Mouse (Mus musculus) limb, embryonic 11.5 days (tissue): ENCODE results near the gene Cant1. TPM values are rescaled to one million over a fixed set of nuclear protein-coding genes. Genes with fewer than 3 reads are reported as not detected.

Experiments
- polyA plus RNA-seq: library from polyadenylated mRNA; unstranded; fragments of >200 nt; fragmentation: Nextera tagmentation; extraction: Ambion mirVana; gene quantifications from 2 replicates; pipeline ENCODE4 v1.2.1, GENCODE M21; 2014

The Cant1 gene
- polyA plus RNA-seq, 1 experiment from 2014 or later: 27.1 TPM

Other genes starting within 250 kb of the Cant1 start
- 13.3 and 16.2 TPM in 2 replicates for gene Cyth1, start 170.5 kb downstream of the Cant1 start, polyA plus RNA-seq
- 13.6 and 15.3 TPM in 2 replicates for gene Usp36, start 128.8 kb downstream of the Cant1 start, polyA plus RNA-seq
- 0.21 and 0.53 TPM in 2 replicates for gene Cep295nl, start 76.6 kb downstream of the Cant1 start, polyA plus RNA-seq
- gene Timp2, start 63.3 kb downstream of the Cant1 start, polyA plus RNA-seq: 64.4 and 68.4 TPM in 2 replicates
- gene Lgals3bp, start 17.0 kb downstream of the Cant1 start, polyA plus RNA-seq: 3.6 and 4.1 TPM in 2 replicates
- 3.5 and 4.2 TPM in 2 replicates for gene C1qtnf1, start 9.1 kb upstream of the Cant1 start, polyA plus RNA-seq
- 4.8 and 8.5 TPM in 2 replicates for gene Engase, start 57.7 kb upstream of the Cant1 start, polyA plus RNA-seq